Mouse (Mus musculus) heart, adult 2 months (tissue): ENCODE measurements around the gene Slc23a2. TPM values are rescaled to one million over a fixed set of nuclear protein-coding genes. Genes with fewer than 3 reads are reported as not detected.
A peak's percentile ranks its signal among the peaks of the same experiment; 100 is the strongest.

Source experiments
- DNase-seq, 2 experiments: peaks; one replicate each; pipeline ENCODE4 v3.0.0; 2021
- H3K27ac ChIP-seq: fragments of 200-600 bp; 2 replicates; pipeline ENCODE4 v1.8.1; 2022
- H3K27me3 ChIP-seq: fragments of 200-500 bp; 2 replicates; pipeline ENCODE4 v1.6.1; 2012; ENCODE audit warnings: mild to moderate bottlenecking, low read length, inconsistent platforms, mixed read lengths; ENCODE audit not compliant: control insufficient read depth, insufficient read depth
- H3K36me3 ChIP-seq: fragments of 200-500 bp; 2 replicates; pipeline ENCODE4 v1.6.1; 2012; ENCODE audit warnings: low read length, inconsistent platforms; ENCODE audit not compliant: control insufficient read depth, insufficient read depth
- H3K4me1 ChIP-seq: fragments of 200-500 bp; 2 replicates; pipeline ENCODE4 v1.6.1; 2011; ENCODE audit warnings: low read length; ENCODE audit not compliant: control insufficient read depth, insufficient read depth
- H3K4me3 ChIP-seq: fragments of 200-600 bp; 2 replicates; pipeline ENCODE4 v1.8.1; 2022
- H3K79me2 ChIP-seq: fragments of 200-500 bp; replicated peaks from 2 replicates; pipeline ENCODE4 v1.6.1; 2012; ENCODE audit warnings: mild to moderate bottlenecking, inconsistent platforms, low read length, moderate library complexity, mixed read lengths; ENCODE audit not compliant: control insufficient read depth, insufficient read depth
- H3K9ac ChIP-seq: fragments of 200-500 bp; 2 replicates; pipeline ENCODE4 v1.6.1; 2012; ENCODE audit warnings: low read depth, mild to moderate bottlenecking, control low read depth, inconsistent platforms, low read length, mixed read lengths
- CTCF ChIP-seq: fragments of 200-600 bp; IDR thresholded peaks from 2 replicates; pipeline ENCODE4 v1.8.1; 2022; ENCODE audit warnings: antibody characterized with exemption, mild to moderate bottlenecking, moderate library complexity
- EP300 ChIP-seq: fragments of 200-500 bp; IDR thresholded peaks from 2 replicates; pipeline ENCODE4 v1.6.1; 2011; ENCODE audit warnings: low read depth, low read length, control low read depth; ENCODE audit not compliant: insufficient read depth
- POLR2A ChIP-seq: fragments of 200-500 bp; IDR thresholded peaks from 2 replicates; pipeline ENCODE4 v1.6.1; 2011; ENCODE audit warnings: mild to moderate bottlenecking, low read depth, low read length, control low read depth; ENCODE audit not compliant: insufficient read depth
- WGBS: fragments of 180-500 bp; shearing (Covaris S2); methylation state at CpG from one replicate; pipeline ENCODE4 v1.1.7; 2018; 5-methylcytosine and 5-hydroxymethylcytosine counted together
- intact Hi-C: fragments of 180-260 bp; cut with DNase I; formaldehyde crosslinking; loops from one replicate; pipeline ENCODE4 v1.15.1; 2025
- polyA plus RNA-seq: library from polyadenylated mRNA; depleted of rRNA; stranded (reverse); fragments of >200 nt; gene quantifications from 2 replicates; pipeline ENCODE4 v1.2.3, GENCODE M21; 2012
- total RNA-seq, 2 experiments: library from RNA; stranded (reverse); gene quantifications; 2 replicates each; pipeline ENCODE4 v1.2.3; 2021

The Slc23a2 gene
- total and polyA plus RNA-seq, 3 experiments: 11.2 to 15.6 (median 11.8) TPM

GRCm38 (mm10) chr2:132094441-132095230, 50.3 kb downstream of the Slc23a2 start:
- Histone ChIP-seq H3K36me3 (peaks cover 9% of the 10 kb centered on the region), H3K27ac (no peak overlapping the region), H3K4me1 (no peaks in the 10 kb centered on the region), H3K27me3 (no peaks in the 10 kb centered on the region), H3K79me2 (0 out of 2 replicates have a peak, but pooled peaks cover 1% of the 10 kb centered on the region), H3K9ac (no peak overlapping the region), H3K4me3 (no peak overlapping the region)
- TF ChIP-seq POLR2A: no peak
- peak; percentile 33 for TF ChIP-seq CTCF
- TF ChIP-seq EP300: 0 out of 2 replicates have a peak, but pooled peaks have one; percentile 28
- DNase-seq: peak in 1 of 2 experiments; percentile 59
- intact Hi-C loops: no loop called here
- WGBS: 58% methylated on average over 11 of the region's 11 CpGs

DNA sequence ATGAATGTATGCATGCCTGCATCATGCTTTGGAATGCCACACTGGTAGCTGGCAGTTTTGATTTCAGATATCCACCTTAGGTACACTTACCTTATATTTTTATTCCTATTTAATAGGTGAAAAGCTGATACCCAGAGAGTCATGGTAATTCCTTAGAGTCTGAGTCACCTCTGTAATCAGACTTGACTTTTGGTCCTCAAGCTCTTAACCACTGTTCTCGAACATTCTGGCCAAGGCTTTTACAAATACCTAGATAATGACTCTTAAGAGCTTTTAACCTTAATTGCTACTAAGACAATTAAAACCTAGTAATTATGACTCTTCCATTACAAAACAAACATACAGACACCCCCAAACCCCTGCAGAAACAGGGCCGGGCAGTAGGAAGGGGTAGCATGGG, 51.2 kb downstream of the Slc23a2 start:
- TF ChIP-seq POLR2A: no peak
- TF ChIP-seq EP300: no peak
- no peak for TF ChIP-seq CTCF
- intact Hi-C loops: no loop called here
- Histone ChIP-seq H3K4me3 (no peak overlapping the region), H3K9ac (no peak overlapping the region), H3K79me2 (no peaks in the 10 kb centered on the region), H3K27ac (no peak overlapping the region), H3K27me3 (no peaks in the 10 kb centered on the region), H3K36me3 (peaks cover 9% of the 10 kb centered on the region), H3K4me1 (no peaks in the 10 kb centered on the region)
- 70% methylated on average over 2 of the region's 2 CpGs for WGBS
- no peak for DNase-seq

DNA sequence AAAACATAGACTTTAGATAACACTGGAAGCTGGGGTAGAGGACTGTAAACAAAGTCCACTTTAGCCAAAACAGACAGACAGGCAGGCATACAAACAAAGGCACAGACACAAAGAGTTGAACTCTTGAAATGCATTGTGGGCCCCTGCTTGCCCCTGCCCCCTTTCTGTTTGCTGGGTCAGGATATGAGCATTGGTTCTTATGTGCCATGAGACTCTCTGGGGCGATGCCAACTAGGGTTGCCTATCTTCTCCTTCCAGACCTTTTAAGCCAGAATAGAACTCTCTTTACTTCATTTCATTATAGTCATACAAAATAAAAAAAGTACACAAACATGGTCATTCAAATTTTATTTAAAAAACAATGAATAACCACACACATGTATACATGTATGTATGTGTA, 51.6 kb downstream of the Slc23a2 start:
- intact Hi-C loops: no loop called here
- no peak overlapping the region for H3K4me3 ChIP-seq
- no peaks in the 10 kb centered on the region for H3K79me2 ChIP-seq
- no peaks in the 10 kb centered on the region for H3K27me3 ChIP-seq
- DNase-seq: no peak
- H3K27ac ChIP-seq: no peak overlapping the region
- H3K36me3 ChIP-seq: peaks cover 9% of the 10 kb centered on the region
- H3K4me1 ChIP-seq: no peaks in the 10 kb centered on the region
- WGBS: 94% methylated on average over 1 of the region's 1 CpGs
- no peak for TF ChIP-seq CTCF
- no peak overlapping the region for H3K9ac ChIP-seq

- H3K9ac ChIP-seq: no peak overlapping the region
- H3K27ac ChIP-seq: no peak overlapping the region
- TF ChIP-seq CTCF (no peak), POLR2A (no peak), EP300 (no peak)
- 75% methylated on average over 3 of the region's 3 CpGs for WGBS
- no peaks in the 10 kb centered on the region for H3K4me1 ChIP-seq
- DNase-seq: no peak
- intact Hi-C loops: no loop called here
- H3K4me3 ChIP-seq: no peak overlapping the region
- H3K27me3 ChIP-seq: no peaks in the 10 kb centered on the region
- peaks cover 9% of the 10 kb centered on the region for H3K36me3 ChIP-seq
- no peaks in the 10 kb centered on the region for H3K79me2 ChIP-seq
Observed at GRCm38 (mm10) chr2:132092722-132093121, 52.2 kb downstream of the Slc23a2 start.

DNA sequence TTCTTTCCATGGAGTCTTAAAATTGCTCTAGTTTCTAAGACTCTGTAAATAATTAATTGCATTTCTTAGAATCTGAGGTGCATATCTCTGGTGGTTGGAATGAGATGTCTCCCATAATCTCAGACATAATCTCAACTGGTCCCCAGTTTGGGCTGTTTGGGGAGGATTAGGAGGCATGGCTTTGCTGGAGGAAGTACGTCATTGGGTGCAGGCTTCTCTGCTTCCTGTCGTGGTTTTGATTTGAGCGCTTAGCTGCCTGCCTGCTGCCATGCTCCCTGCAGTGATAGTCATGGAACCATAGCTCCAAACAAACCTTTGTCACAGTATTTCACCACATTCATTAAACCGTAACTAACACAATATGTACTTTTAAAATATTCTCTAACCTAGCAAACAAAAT, 53.2 kb downstream of the Slc23a2 start:
- Histone ChIP-seq H3K4me3 (no peak overlapping the region), H3K36me3 (peaks cover 8% of the 10 kb centered on the region), H3K79me2 (no peaks in the 10 kb centered on the region), H3K9ac (no peak overlapping the region), H3K27ac (no peak overlapping the region), H3K27me3 (no peaks in the 10 kb centered on the region), H3K4me1 (no peaks in the 10 kb centered on the region)
- 58% methylated on average over 4 of the region's 4 CpGs for WGBS
- no peak for TF ChIP-seq EP300
- no peak for TF ChIP-seq POLR2A
- TF ChIP-seq CTCF: no peak
- intact Hi-C loops: no loop called here
- no peak for DNase-seq

- TF ChIP-seq POLR2A (no peak), CTCF (no peak), EP300 (no peak)
- Histone ChIP-seq H3K4me1 (peaks cover 5% of the 10 kb centered on the region), H3K27me3 (no peaks in the 10 kb centered on the region), H3K4me3 (no peak overlapping the region), H3K36me3 (no peaks in the 10 kb centered on the region), H3K27ac (no peak overlapping the region), H3K79me2 (no peaks in the 10 kb centered on the region), H3K9ac (no peak overlapping the region)
- DNase-seq: no peak
- intact Hi-C loops: loop anchor here (2.0 kb wide), 1 partner anchor 22 kb away; no protein-coding TSS in a partner anchor
Observed at GRCm38 (mm10) chr2:132084813-132085212, 60.1 kb downstream of the Slc23a2 start.
